Mouse (Mus musculus): ENCODE measurements at regions not wholly inside any gene's neighbourhood (a gene's known extent, or its start where the extent isn't known, plus 50 kb on each side); places are given as distances from the start of the nearest gene placed in this dataset.
A peak's percentile ranks its signal among the peaks of the same experiment; 100 is the strongest.

DNA sequence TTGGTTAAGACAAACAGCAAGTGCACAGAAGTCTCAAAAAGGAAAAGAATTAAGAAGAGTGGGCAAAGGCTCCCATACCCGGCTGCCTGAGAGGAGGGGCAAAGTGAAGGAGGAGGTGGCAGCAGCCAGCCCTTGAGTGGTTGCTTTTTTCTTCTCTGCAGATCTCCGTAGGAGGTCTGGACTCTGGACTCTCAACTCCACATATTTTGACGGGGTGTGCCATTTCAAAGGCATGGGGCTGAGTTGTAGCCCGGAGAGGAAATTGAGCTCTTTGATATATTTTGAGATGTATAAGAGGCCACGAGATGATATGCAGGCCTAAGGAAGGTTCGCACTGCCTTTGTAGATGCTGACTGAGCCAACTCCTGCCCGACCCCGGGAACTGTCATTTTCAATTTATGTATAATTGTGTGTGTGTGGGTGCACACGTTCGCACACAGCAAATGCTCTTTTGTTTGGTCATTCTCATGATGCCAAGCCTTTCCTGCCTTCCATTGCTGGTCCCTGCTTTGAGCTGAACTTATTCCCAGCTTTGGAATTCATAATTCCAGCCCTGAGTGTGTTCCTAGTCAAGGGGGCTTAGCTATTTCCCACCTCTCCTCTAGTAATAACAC lies 56.4 kb downstream of the Cxcr4 start:
- no peak overlapping the region for H3K4me3 ChIP-seq (replicated peaks; ENCODE audit: low read depth, low read length)
- no peak overlapping the region for H3K9ac ChIP-seq (ENCODE audit: low read depth, low read length)
- no peak overlapping the region for H3K27ac ChIP-seq
- no peaks in the 10 kb centered on the region for H3K4me1 ChIP-seq (replicated peaks; ENCODE audit: insufficient read depth, low read length)
- TF ChIP-seq CTCF (IDR thresholded peaks at IDR 0.05; ENCODE audit: low read depth) = no peak
- H3K4me2 ChIP-seq (ENCODE audit: low read length) = no peak overlapping the region
- 0 out of 2 replicates have a peak, but pooled peaks have one; percentile 33 for ATAC-seq (replicated peaks; ENCODE audit: low FRiP score, low read depth)
- H3K9me3 ChIP-seq (replicated peaks; ENCODE audit: low read length) = no peaks in the 10 kb centered on the region
- H3K27me3 ChIP-seq (ENCODE audit: insufficient read depth, low read length) = no peaks in the 10 kb centered on the region
- no peaks in the 10 kb centered on the region for H3K36me3 ChIP-seq (ENCODE audit: insufficient read depth, low read length)
- DNase-seq (ENCODE audit: low spot score) = no peak
- 42% methylated on average over 10 of the region's 10 CpGs for WGBS

DNA sequence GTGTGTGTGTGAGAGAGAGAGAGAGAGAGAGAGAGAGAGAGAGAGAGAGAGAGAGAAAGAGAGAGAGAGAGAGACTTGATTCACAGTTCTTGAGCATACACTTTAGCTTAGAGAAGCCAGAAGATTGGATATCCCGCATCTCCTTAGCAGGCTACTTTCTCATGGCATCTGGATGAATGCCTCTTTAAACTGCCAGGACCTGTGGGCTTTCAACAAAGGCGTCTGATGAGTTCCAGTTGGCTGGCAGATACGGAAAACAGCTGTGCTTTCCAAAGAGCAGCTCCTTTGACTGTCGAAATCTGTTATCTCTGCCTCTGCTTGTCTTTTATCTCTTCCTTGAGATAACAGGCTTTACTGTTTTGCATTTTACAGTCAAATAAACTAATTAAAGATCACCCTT lies 59.5 kb downstream of the Cxcr4 start:
- Histone ChIP-seq H3K27ac (no peak overlapping the region), H3K27me3 (ENCODE audit: insufficient read depth, low read length) (no peaks in the 10 kb centered on the region), H3K9me3 (replicated peaks; ENCODE audit: low read length) (no peaks in the 10 kb centered on the region), H3K4me2 (ENCODE audit: low read length) (no peak overlapping the region), H3K36me3 (ENCODE audit: insufficient read depth, low read length) (no peaks in the 10 kb centered on the region), H3K9ac (ENCODE audit: low read depth, low read length) (no peak overlapping the region), H3K4me1 (replicated peaks; ENCODE audit: insufficient read depth, low read length) (no peaks in the 10 kb centered on the region), H3K4me3 (replicated peaks; ENCODE audit: low read depth, low read length) (no peak overlapping the region)
- TF ChIP-seq CTCF (IDR thresholded peaks at IDR 0.05; ENCODE audit: low read depth) = no peak
- peak; percentile 47 for DNase-seq (ENCODE audit: low spot score)
- no peak for ATAC-seq (replicated peaks; ENCODE audit: low FRiP score, low read depth)
- WGBS = 4% methylated on average over 4 of the region's 4 CpGs

DNA sequence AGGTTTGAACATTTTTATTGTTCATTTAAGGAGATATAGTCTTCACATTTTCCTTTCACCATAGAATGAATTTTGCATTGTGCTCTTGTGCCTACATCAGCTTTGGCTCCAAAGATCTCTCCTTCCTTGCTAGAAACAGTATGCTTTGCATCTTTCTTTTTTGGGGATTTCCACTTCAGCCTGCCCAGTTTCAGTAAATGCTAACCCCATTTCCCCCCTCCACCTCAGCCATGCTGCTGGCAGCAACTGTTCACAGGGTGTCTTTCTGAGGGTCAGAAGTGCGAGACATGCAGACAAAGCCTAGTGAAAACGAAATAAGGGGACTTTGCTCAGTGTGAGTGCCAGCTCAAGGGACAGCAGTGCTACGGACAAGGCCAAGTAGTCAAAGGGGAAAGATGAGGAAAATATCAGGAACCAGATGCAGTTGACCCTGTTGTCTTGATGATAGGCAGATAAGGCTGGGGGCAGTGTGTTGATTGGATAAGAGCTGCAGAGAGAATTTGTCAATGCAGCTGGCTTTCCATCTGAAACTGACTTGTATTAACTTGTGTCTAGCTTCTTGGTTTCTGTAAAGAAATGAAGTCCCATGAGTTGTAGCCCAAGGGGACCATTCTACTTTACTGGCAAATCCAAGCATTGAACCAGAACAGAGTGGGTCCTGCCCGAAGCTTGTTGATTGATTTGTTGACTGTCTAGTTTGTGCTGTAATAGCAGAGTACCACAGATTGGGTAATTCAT lies 62.1 kb downstream of the Cxcr4 start:
- Histone ChIP-seq H3K4me2 (ENCODE audit: low read length) (no peak overlapping the region), H3K27me3 (ENCODE audit: insufficient read depth, low read length) (no peaks in the 10 kb centered on the region), H3K9me3 (replicated peaks; ENCODE audit: low read length) (no peaks in the 10 kb centered on the region), H3K4me1 (replicated peaks; ENCODE audit: insufficient read depth, low read length) (no peaks in the 10 kb centered on the region), H3K9ac (ENCODE audit: low read depth, low read length) (no peak overlapping the region), H3K36me3 (ENCODE audit: insufficient read depth, low read length) (no peaks in the 10 kb centered on the region), H3K4me3 (replicated peaks; ENCODE audit: low read depth, low read length) (no peak overlapping the region), H3K27ac (no peak overlapping the region)
- TF ChIP-seq CTCF (IDR thresholded peaks at IDR 0.05; ENCODE audit: low read depth) = no peak
- ATAC-seq (replicated peaks; ENCODE audit: low FRiP score, low read depth) (no peak), DNase-seq (ENCODE audit: low spot score) (no peak)
- 77% methylated on average over 4 of the region's 4 CpGs for WGBS

DNA sequence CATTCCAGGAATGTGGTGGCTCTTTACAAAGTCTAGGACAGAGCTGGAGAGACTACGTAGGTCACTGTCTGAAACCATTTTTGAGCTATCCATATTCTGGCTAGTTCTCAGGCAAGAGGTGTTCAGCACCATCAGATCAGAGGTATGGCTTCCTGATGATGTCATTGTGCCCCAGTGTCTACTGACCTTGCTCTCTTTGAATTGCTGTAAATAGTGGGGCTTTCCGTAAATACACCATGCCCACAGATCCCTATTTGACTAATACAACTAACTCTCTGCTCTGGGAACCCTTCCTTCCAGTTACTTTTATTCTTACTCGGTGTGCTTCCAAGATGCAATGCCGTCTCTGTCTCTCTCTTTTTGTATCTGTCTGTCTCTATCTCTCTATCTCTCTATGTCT lies 72.9 kb downstream of the Cxcr4 start:
- H3K4me1 ChIP-seq (replicated peaks; ENCODE audit: insufficient read depth, low read length) = no peaks in the 10 kb centered on the region
- H3K9ac ChIP-seq (ENCODE audit: low read depth, low read length) = no peak overlapping the region
- no peak overlapping the region for H3K4me3 ChIP-seq (replicated peaks; ENCODE audit: low read depth, low read length)
- no peaks in the 10 kb centered on the region for H3K9me3 ChIP-seq (replicated peaks; ENCODE audit: low read length)
- ATAC-seq (replicated peaks; ENCODE audit: low FRiP score, low read depth) (no peak), DNase-seq (ENCODE audit: low spot score) (no peak)
- no peak for TF ChIP-seq CTCF (IDR thresholded peaks at IDR 0.05; ENCODE audit: low read depth)
- H3K27me3 ChIP-seq (ENCODE audit: insufficient read depth, low read length) = no peaks in the 10 kb centered on the region
- no peaks in the 10 kb centered on the region for H3K36me3 ChIP-seq (ENCODE audit: insufficient read depth, low read length)
- H3K27ac ChIP-seq = no peak overlapping the region
- WGBS = 91% methylated on average over 4 of the region's 4 CpGs
- H3K4me2 ChIP-seq (ENCODE audit: low read length) = no peak overlapping the region

DNA sequence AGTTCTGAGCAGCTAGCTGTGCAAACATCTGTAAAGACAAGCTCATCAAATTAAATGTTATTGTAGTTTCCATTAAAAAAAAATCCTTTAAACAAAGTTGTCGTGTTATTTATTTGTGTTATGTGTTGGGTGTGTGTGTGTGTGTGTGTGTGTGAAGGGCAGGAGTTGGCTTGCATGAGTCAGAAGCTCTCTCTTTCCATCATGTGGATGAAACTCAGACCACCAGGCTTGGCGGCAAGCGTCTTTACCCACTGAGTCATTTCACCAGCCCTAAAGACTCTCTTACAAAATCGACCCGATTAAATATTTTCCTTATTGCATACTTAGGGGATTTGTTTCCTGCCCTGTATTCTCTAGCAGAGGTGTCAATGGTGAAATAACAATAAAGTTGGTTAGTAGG lies 73.6 kb downstream of the Cxcr4 start:
- H3K27ac ChIP-seq = no peak overlapping the region
- H3K27me3 ChIP-seq (ENCODE audit: insufficient read depth, low read length) = no peaks in the 10 kb centered on the region
- WGBS = 94% methylated on average over 5 of the region's 5 CpGs
- no peaks in the 10 kb centered on the region for H3K9me3 ChIP-seq (replicated peaks; ENCODE audit: low read length)
- DNase-seq (ENCODE audit: low spot score) (no peak), ATAC-seq (replicated peaks; ENCODE audit: low FRiP score, low read depth) (no peak)
- H3K4me3 ChIP-seq (replicated peaks; ENCODE audit: low read depth, low read length) = no peak overlapping the region
- H3K4me2 ChIP-seq (ENCODE audit: low read length) = no peak overlapping the region
- no peak for TF ChIP-seq CTCF (IDR thresholded peaks at IDR 0.05; ENCODE audit: low read depth)
- no peak overlapping the region for H3K9ac ChIP-seq (ENCODE audit: low read depth, low read length)
- no peaks in the 10 kb centered on the region for H3K4me1 ChIP-seq (replicated peaks; ENCODE audit: insufficient read depth, low read length)
- no peaks in the 10 kb centered on the region for H3K36me3 ChIP-seq (ENCODE audit: insufficient read depth, low read length)

DNA sequence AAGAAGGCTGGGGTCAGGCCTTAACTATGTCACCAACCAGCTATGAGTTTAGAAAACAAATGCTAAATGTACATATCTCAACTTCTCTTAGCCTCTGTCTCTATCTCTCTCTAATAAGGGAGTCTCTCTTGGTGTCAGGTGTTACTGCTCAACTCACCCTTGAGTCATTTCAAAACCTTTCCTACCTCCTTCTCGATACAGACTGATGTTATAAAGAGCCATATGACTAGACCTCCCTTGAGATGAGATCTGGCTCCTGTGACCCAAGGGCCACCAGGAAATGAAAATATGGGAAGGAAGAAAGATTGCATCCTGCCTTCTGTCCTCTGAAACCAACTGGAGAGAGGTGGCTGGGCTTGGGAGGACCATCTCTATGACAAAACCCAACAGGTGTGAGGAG lies 74.7 kb downstream of the Cxcr4 start:
- H3K36me3 ChIP-seq (ENCODE audit: insufficient read depth, low read length) = no peaks in the 10 kb centered on the region
- ATAC-seq (replicated peaks; ENCODE audit: low FRiP score, low read depth) = no peak
- no peak overlapping the region for H3K4me3 ChIP-seq (replicated peaks; ENCODE audit: low read depth, low read length)
- no peaks in the 10 kb centered on the region for H3K9me3 ChIP-seq (replicated peaks; ENCODE audit: low read length)
- DNase-seq (ENCODE audit: low spot score) = no peak
- H3K27ac ChIP-seq = no peak overlapping the region
- H3K4me2 ChIP-seq (ENCODE audit: low read length) = no peak overlapping the region
- 67% methylated on average over 1 of the region's 1 CpGs for WGBS
- H3K27me3 ChIP-seq (ENCODE audit: insufficient read depth, low read length) = no peaks in the 10 kb centered on the region
- TF ChIP-seq CTCF (IDR thresholded peaks at IDR 0.05; ENCODE audit: low read depth) = no peak
- no peaks in the 10 kb centered on the region for H3K4me1 ChIP-seq (replicated peaks; ENCODE audit: insufficient read depth, low read length)
- no peak overlapping the region for H3K9ac ChIP-seq (ENCODE audit: low read depth, low read length)
